Mouse (Mus musculus) ES-E14 (cell line): ENCODE measurements around the gene Metap1. TPM values are rescaled to one million over a fixed set of nuclear protein-coding genes. Genes with fewer than 3 reads are reported as not detected.
A peak's percentile ranks its signal among the peaks of the same experiment; 100 is the strongest.

Source experiments
- DNase-seq: peaks from one replicate; pipeline ENCODE4 v3.0.0-alpha.2; 2013; ENCODE audit warnings: low read depth, low spot score
- H3K27ac ChIP-seq: 2 replicates; pipeline ENCODE4 v1.5.1; 2012; ENCODE audit warnings: low read depth, mild to moderate bottlenecking, low read length, moderate library complexity, mixed read lengths; ENCODE audit not compliant: poor library complexity, insufficient read depth, severe bottlenecking
- H3K36me3 ChIP-seq: 2 replicates; pipeline ENCODE4 v1.6.1; 2012; ENCODE audit warnings: mild to moderate bottlenecking, low read length, moderate library complexity, mixed read lengths; ENCODE audit not compliant: control insufficient read depth, poor library complexity, insufficient read depth, severe bottlenecking
- H3K4me1 ChIP-seq, 2 experiments: fragments of 150-350 bp in 1 of 2; sonication (generic) in 1 of 2; 2 replicates each; pipeline ENCODE4 v1.6.1; 2012; ENCODE audit warnings: low read length in 2 of 2, mild to moderate bottlenecking in 1 of 2, mixed read lengths in 1 of 2; ENCODE audit not compliant: control insufficient read depth in 2 of 2, insufficient read depth in 2 of 2, poor library complexity in 1 of 2
- H3K4me3 ChIP-seq, 2 experiments: fragments of 150-350 bp in 1 of 2; sonication (generic) in 1 of 2; 2 replicates each; pipeline ENCODE4 v1.5.1; 2012; ENCODE audit warnings: low read length in 2 of 2, low read depth in 1 of 2, mild to moderate bottlenecking in 1 of 2, mixed read lengths in 1 of 2; ENCODE audit not compliant: insufficient read depth in 1 of 2, poor library complexity in 1 of 2, severe bottlenecking in 1 of 2
- H3K9ac ChIP-seq: 2 replicates; pipeline ENCODE4 v1.6.1; 2012; ENCODE audit warnings: low read depth, mild to moderate bottlenecking, low read length, mixed read lengths; ENCODE audit not compliant: poor library complexity, insufficient read depth, severe bottlenecking
- H3K9me3 ChIP-seq: fragments of 150-350 bp; sonication (generic); 2 replicates; pipeline ENCODE4 v1.6.1; 2012; ENCODE audit warnings: low read depth, mild to moderate bottlenecking, low read length; ENCODE audit not compliant: control insufficient read depth, insufficient read depth
- CHD2 ChIP-seq: IDR thresholded peaks from 2 replicates; pipeline ENCODE4 v1.6.1; 2014; ENCODE audit warnings: mild to moderate bottlenecking, low read depth, low read length, inconsistent platforms
- HCFC1 ChIP-seq: IDR thresholded peaks from 2 replicates; pipeline ENCODE4 v1.6.1; 2012; ENCODE audit warnings: low read length, inconsistent platforms, borderline replicate concordance; ENCODE audit not compliant: insufficient read depth
- MAFK ChIP-seq: IDR thresholded peaks from 2 replicates; pipeline ENCODE4 v1.6.1; 2014; ENCODE audit warnings: mild to moderate bottlenecking, low read depth, low read length, inconsistent platforms; ENCODE audit not compliant: insufficient read depth
- ZC3H11A ChIP-seq: IDR thresholded peaks from 2 replicates; pipeline ENCODE4 v1.6.1; 2012; ENCODE audit warnings: low read depth, mild to moderate bottlenecking, inconsistent platforms, low read length, borderline replicate concordance
- ZNF384 ChIP-seq: IDR thresholded peaks from 2 replicates; pipeline ENCODE4 v1.6.1; 2012; ENCODE audit warnings: low read depth, low read length, inconsistent platforms
- in situ Hi-C, 2 experiments: fragments of 600-800 bp; cut with MboI; formaldehyde crosslinking; loops; one replicate each; pipeline ENCODE4 v1.15.1; 2025; ENCODE audit warnings: low sequenced_read_pairs in 2 of 2, inconsistent platforms in 1 of 2; ENCODE audit not compliant: unreplicated experiment in 2 of 2
- total RNA-seq: library from RNA; depleted of rRNA; stranded (reverse); fragments of 300-350 nt; gene quantifications from 2 replicates; pipeline ENCODE4 v1.2.3, GENCODE M21; 2012

Metap1 gene
- total RNA-seq, 1 experiment: 67.7 TPM

- no peak for DNase-seq
- TF ChIP-seq MAFK (no peak), ZNF384 (no peak), CHD2 (no peak), ZC3H11A (no peak), HCFC1 (no peak)
- in situ Hi-C loops: no loop called here
- Histone ChIP-seq H3K4me1 (peaks cover 0 to 9% of the 10 kb centered on the region in 2 experiments; a peak in 2 of 4 replicates), H3K9ac (peak overlapping the region; percentile 87), H3K9me3 (no peaks in the 10 kb centered on the region), H3K27ac (peak overlapping the region; percentile 50; the same call in 1 of the 2 replicates), H3K4me3 (peak overlapping the region; percentile 80 to 89), H3K36me3 (peaks cover 17% of the 10 kb centered on the region)
These were observed 47.1 kb downstream of the Metap1 start for GRCm38 (mm10) chr3:138442203-138442602.

GRCm38 (mm10) chr3:138438716-138439115 lies 50.6 kb downstream of the Metap1 start:
- no peak overlapping the region for H3K4me3 ChIP-seq
- H3K36me3 ChIP-seq: no peaks in the 10 kb centered on the region
- no peak overlapping the region for H3K9ac ChIP-seq
- TF ChIP-seq ZC3H11A: no peak
- H3K9me3 ChIP-seq: no peaks in the 10 kb centered on the region
- no peak overlapping the region; the same call in 1 of the 2 replicates for H3K27ac ChIP-seq
- in situ Hi-C loops: loop anchor here (10.0 kb wide), 2 partner anchors 244 to 664 kb away; partner anchors contain the start of gene 4930579F01Rik (in 1 of the 2)
- H3K4me1 ChIP-seq: peaks cover 0 to 2% of the 10 kb centered on the region in 2 experiments; a peak in 2 of 4 replicates
- DNase-seq: no peak

GRCm38 (mm10) chr3:138431835-138432234 lies 57.5 kb downstream of the Metap1 start:
- Histone ChIP-seq H3K9me3 (no peaks in the 10 kb centered on the region), H3K36me3 (no peaks in the 10 kb centered on the region), H3K9ac (no peak overlapping the region), H3K27ac (no peak overlapping the region), H3K4me1 (no peaks in the 10 kb centered on the region), H3K4me3 (no peak overlapping the region)
- in situ Hi-C loops: loop anchor here (10.0 kb wide), 2 partner anchors 237 to 657 kb away; partner anchors contain the start of gene 4930579F01Rik (in 1 of the 2)
- 0 out of 2 replicates have a peak, but pooled peaks have one; percentile 27 for TF ChIP-seq ZC3H11A
- TF ChIP-seq HCFC1: no peak
- no peak for TF ChIP-seq MAFK
- no peak for DNase-seq

GRCm38 (mm10) chr3:138430360-138430976 lies 58.8 kb downstream of the Metap1 start:
- no peak overlapping the region for H3K9ac ChIP-seq
- no peak for TF ChIP-seq CHD2
- no peak for TF ChIP-seq ZC3H11A
- TF ChIP-seq HCFC1: no peak
- no peak for TF ChIP-seq ZNF384
- TF ChIP-seq MAFK: no peak
- H3K4me1 ChIP-seq: peaks cover 0 to 3% of the 10 kb centered on the region in 2 experiments; a peak in 1 of 4 replicates
- in situ Hi-C loops: loop anchor here (10.0 kb wide), 2 partner anchors 236 to 656 kb away; partner anchors contain the start of gene 4930579F01Rik (in 1 of the 2)
- H3K4me3 ChIP-seq: no peak overlapping the region
- H3K27ac ChIP-seq: no peak overlapping the region
- no peaks in the 10 kb centered on the region for H3K36me3 ChIP-seq
- no peaks in the 10 kb centered on the region for H3K9me3 ChIP-seq
- no peak for DNase-seq

- in situ Hi-C loops: no loop called here
- no peak for TF ChIP-seq MAFK
- no peak for TF ChIP-seq CHD2
- no peak for TF ChIP-seq ZNF384
- TF ChIP-seq HCFC1: no peak
- TF ChIP-seq ZC3H11A: no peak
- Histone ChIP-seq H3K9ac (no peak overlapping the region), H3K4me1 (peaks cover 0 to 3% of the 10 kb centered on the region in 2 experiments; a peak in 1 of 4 replicates), H3K27ac (no peak overlapping the region), H3K9me3 (no peaks in the 10 kb centered on the region), H3K36me3 (no peaks in the 10 kb centered on the region), H3K4me3 (no peak overlapping the region)
- DNase-seq: no peak
These were observed 65.1 kb downstream of the Metap1 start for GRCm38 (mm10) chr3:138424247-138424646.
